In genomic region chr13:63345476-63346225, GRCm38 (mm10) we compare ENCODE assay signal across 29 mouse cellular contexts.
DNase-seq lines count a peak whose midpoint lies in the region; ATAC-seq and TF ChIP-seq lines count a peak whose summit lies in the region.
"Had no signal": no experiment of that assay in that cellular context is flagged by ENCODE, and none has a peak within 500 bp of the region (broad histone marks: within the 10 kb centered on the region; RNA-seq: fewer than 3 reads in every experiment).

No protein-coding gene starts in this region.

- intact Hi-C loops in heart, postnatal 10 days (cut with DNase I), result no loop called here

- no peak for TF ChIP-seq CTCF in kidney, adult 2 months (conservative IDR thresholded peaks at IDR 0.05; ENCODE audit: insufficient read depth, insufficient read length, low read depth, low read length)

- no peaks in the 10 kb centered on the region for H3K27me3 ChIP-seq in kidney, adult 2 months (replicated peaks; ENCODE audit: control insufficient read depth, insufficient read depth, low read length)
- no peaks in the 10 kb centered on the region for H3K27me3 ChIP-seq in kidney, embryonic 16.5 days (ENCODE audit: insufficient read depth, low read length)
- H3K27me3 ChIP-seq: embryonic facial prominence, embryonic 12.5 days; forebrain, embryonic 15.5 days; heart, embryonic 13.5 days; liver, embryonic 13.5 days had no signal

- ATAC-seq in kidney, embryonic 16.5 days (ENCODE audit: low FRiP score, low TSS enrichment), result no peak
- ATAC-seq: forebrain, embryonic 15.5 days; hindbrain, embryonic 16.5 days had no signal

- H3K9me3 ChIP-seq in kidney, embryonic 16.5 days (ENCODE audit: low read length), result no peaks in the 10 kb centered on the region
- H3K9me3 ChIP-seq: embryonic facial prominence, embryonic 12.5 days; forebrain, embryonic 10.5 days; forebrain, embryonic 15.5 days; G1E; heart, embryonic 13.5 days; liver, embryonic 13.5 days had no signal

- no peak overlapping the region for H3K4me2 ChIP-seq in kidney, embryonic 16.5 days (replicated peaks; ENCODE audit: low read depth, low read length)
- H3K4me2 ChIP-seq: embryonic facial prominence, embryonic 12.5 days; forebrain, embryonic 15.5 days; heart, embryonic 13.5 days; liver, embryonic 13.5 days; lung, embryonic 14.5 days had no signal

- no peak for TF ChIP-seq POLR2A in kidney, adult 2 months (IDR thresholded peaks at IDR 0.05; ENCODE audit: low read depth, low read length)

- 47% methylated on average over 5 of the region's 5 CpGs for WGBS in kidney, adult 2 months
- WGBS in kidney, embryonic 16.5 days, result 70% methylated on average over 5 of the region's 5 CpGs

- peak; percentile 54 for DNase-seq in heart, adult 11 months
- no peak for DNase-seq in heart, postnatal 10 days
- DNase-seq in kidney, adult 2 months, result peak; percentile 90
- DNase-seq in 3134 (ENCODE audit: extremely low read depth, insufficient read length, low spot score), result peak; percentile 48
- DNase-seq in kidney, postnatal 10 days, result peak; percentile 40
- DNase-seq in cerebellum, postnatal 36 days, result no peak
- DNase-seq in layer of hippocampus, adult 11-12 months (ENCODE audit: low spot score), result no peak
- DNase-seq: adrenal gland, postnatal 14 days; cerebellum, adult 11 months; cerebellum, adult 9-10 months; embryo, embryonic 11 days; gastrocnemius, adult 2 months; gastrocnemius, postnatal 36 days; heart, adult 2 months; heart, postnatal 14 days; liver, embryonic 13.5 days; lung, embryonic 14.5 days; lung, postnatal 14 days; midbrain, embryonic 14.5 days; retina, postnatal 1 day; spleen, adult 18-20 months; thymus, postnatal 25 days had no signal

- no peaks in the 10 kb centered on the region for H3K36me3 ChIP-seq in kidney, adult 2 months (ENCODE audit: control insufficient read depth, insufficient read depth, low read length)
- no peaks in the 10 kb centered on the region for H3K36me3 ChIP-seq in kidney, embryonic 16.5 days (ENCODE audit: insufficient read depth, low read length)
- H3K36me3 ChIP-seq: embryonic facial prominence, embryonic 12.5 days; forebrain, embryonic 15.5 days; liver, embryonic 13.5 days had no signal

- H3K4me1 ChIP-seq in kidney, adult 2 months (ENCODE audit: control insufficient read depth, insufficient read depth, low read length), result peaks cover 4% of the 10 kb centered on the region
- no peaks in the 10 kb centered on the region for H3K4me1 ChIP-seq in kidney, embryonic 16.5 days (ENCODE audit: insufficient read depth, low read length)
- H3K4me1 ChIP-seq: embryonic facial prominence, embryonic 12.5 days; forebrain, embryonic 10.5 days; forebrain, embryonic 15.5 days; heart, embryonic 13.5 days; liver, embryonic 13.5 days had no signal

- no peak overlapping the region for H3K9ac ChIP-seq in kidney, embryonic 16.5 days (replicated peaks; ENCODE audit: low read length)
- H3K9ac ChIP-seq: embryonic facial prominence, embryonic 12.5 days; forebrain, embryonic 15.5 days; heart, embryonic 13.5 days; liver, embryonic 13.5 days; lung, embryonic 14.5 days had no signal

- H3K4me3 ChIP-seq in kidney, adult 2 months (ENCODE audit: insufficient read depth, low read depth, low read length), result no peak overlapping the region
- H3K4me3 ChIP-seq in kidney, embryonic 16.5 days (ENCODE audit: low read length), result no peak overlapping the region
- H3K4me3 ChIP-seq: embryonic facial prominence, embryonic 12.5 days; forebrain, embryonic 10.5 days; forebrain, embryonic 15.5 days; gastrocnemius, adult 2 months; heart, adult 2 months; heart, embryonic 13.5 days; liver, embryonic 13.5 days had no signal

- H3K27ac ChIP-seq in kidney, adult 2 months (ENCODE audit: insufficient read depth, low read depth, low read length), result peak overlapping the region; percentile 73
- no peak overlapping the region for H3K27ac ChIP-seq in kidney, embryonic 16.5 days (ENCODE audit: low read length)
- H3K27ac ChIP-seq: embryonic facial prominence, embryonic 12.5 days; forebrain, embryonic 10.5 days; forebrain, embryonic 15.5 days; gastrocnemius, adult 2 months; heart, adult 2 months; heart, embryonic 13.5 days; liver, embryonic 13.5 days had no signal

Comparison
In these comparisons a context has a peak if more than half of its experiments do, and no peak if none do; other contexts are left out.
1. DNase-seq: peak in heart, adult 11 months (single experiment), kidney, adult 2 months (single experiment), 3134 (single experiment) and kidney, postnatal 10 days (single experiment); none in heart, postnatal 10 days (0 of 2), cerebellum, postnatal 36 days (0 of 2) and layer of hippocampus, adult 11-12 months (single experiment).